Mouse (Mus musculus): Measurements from ENCODE around the gene Zmat5. TPM values are rescaled to one million over a fixed set of nuclear protein-coding genes. Genes with fewer than 3 reads are reported as not detected.

The Zmat5 gene
- total RNA-seq (2021), result 10 to 100 TPM; 31.1 to 33.9 TPM
- long read RNA-seq, experiment 1, transcript Zmat5-201 (6 exons, 792 nt), result major isoform, 5 of 13 reads
- long read RNA-seq, experiment 1, partial matches to known transcripts, result 1 of 13 reads
- long read RNA-seq, experiment 1, other reads (novel, unspliced or antisense), result 7 of 13 reads
- long read RNA-seq, experiment 2, partial matches to known transcripts, result 0 of 11 reads
- long read RNA-seq, experiment 2, other reads (novel, unspliced or antisense), result 9 of 11 reads

DNA sequence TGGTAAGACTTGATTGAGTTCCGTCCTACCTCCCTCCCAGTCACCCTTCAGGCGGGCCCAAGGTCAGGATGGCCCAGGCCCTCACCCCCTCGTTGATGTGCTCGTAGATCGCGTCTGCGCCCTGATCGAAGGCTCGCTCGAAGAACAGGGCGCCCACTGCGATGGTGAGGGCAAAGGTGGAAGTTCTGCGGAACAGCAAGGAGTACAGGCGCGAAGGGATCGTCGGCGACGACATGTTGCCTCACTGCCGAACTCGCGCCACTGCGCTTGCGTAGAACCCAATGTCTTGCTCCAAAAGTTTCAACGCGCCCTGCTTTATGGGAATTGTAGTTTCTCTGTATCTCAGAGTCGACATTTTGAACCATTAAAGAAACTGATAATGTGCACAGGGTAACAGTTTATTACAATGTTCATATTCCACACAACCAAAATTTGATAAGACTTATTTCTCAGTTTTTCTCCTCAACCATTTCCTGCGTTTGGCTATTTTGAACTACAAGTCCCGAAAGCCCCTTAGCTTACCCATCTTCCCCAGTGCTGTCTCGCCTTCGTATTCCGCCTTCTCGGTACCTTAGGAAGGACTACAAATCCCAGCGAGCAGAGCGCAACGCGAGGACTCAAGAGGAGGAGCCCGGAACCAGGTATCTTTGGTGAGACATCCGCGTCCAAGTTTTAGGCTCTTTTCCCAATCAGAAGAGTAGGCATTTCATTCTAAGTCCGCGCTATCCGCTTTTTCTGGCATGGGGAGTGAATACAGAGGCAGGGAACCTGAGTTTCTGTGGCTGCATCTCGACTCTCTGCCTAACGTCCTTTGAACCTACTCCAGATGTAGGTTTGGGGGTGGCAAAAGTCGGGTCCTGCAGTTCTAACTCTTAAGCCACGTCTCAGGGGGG, at the start of gene Zmat5, which contains the start of gene Uqcr10:
TSS of gene Zmat5 (plus strand) at position 607 of the 893 bp plus-strand sequence.
TSS of gene Uqcr10 (minus strand) at position 271 of the 893 bp plus-strand sequence.
- TF ChIP-seq CTCF (IDR thresholded peaks at IDR 0.05), result no peak; the same call in none of the 2 replicates
- H3K4me3 ChIP-seq, result peak within 1 kb of the TSS; percentile 95
- intact Hi-C loops (cut with DNase I), result loop anchor here (5.0 kb wide), 2 partner anchors 112 to 207 kb away; partner anchors contain the start of gene Mtmr3
- peak; percentile 87 to 89 for DNase-seq (ENCODE audit: extremely low spot score in 1 of 2, low spot score in 2 of 2)
- H3K27ac ChIP-seq, result peak within 1 kb of the TSS; percentile 96

DNA sequence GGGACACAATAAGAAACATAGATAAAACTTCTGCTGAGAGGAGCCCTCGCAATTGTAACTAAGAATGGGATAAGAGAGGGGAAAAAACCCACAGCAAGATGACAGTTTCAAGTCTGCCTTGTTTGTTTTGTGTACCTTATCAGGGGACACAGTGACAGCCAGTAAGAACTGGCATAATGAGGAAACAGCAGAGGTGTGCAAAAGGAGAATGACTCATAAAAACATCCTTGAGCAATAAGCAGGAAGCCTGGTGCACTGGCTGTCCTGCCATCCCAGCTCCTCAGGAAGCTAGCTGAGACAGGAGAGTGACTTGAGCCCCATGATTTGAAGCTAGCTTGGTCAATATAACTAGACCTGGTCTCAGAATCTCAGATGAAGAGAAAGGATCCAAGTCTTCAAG, 44.7 kb upstream of the Zmat5 start:
- TF ChIP-seq CTCF (IDR thresholded peaks at IDR 0.05), result no peak
- no peak for DNase-seq (ENCODE audit: extremely low spot score in 1 of 2, low spot score in 2 of 2)
- Histone ChIP-seq H3K4me3 (no peak overlapping the region), H3K27ac (no peak overlapping the region)
- intact Hi-C loops (cut with DNase I), result no loop called here

DNA sequence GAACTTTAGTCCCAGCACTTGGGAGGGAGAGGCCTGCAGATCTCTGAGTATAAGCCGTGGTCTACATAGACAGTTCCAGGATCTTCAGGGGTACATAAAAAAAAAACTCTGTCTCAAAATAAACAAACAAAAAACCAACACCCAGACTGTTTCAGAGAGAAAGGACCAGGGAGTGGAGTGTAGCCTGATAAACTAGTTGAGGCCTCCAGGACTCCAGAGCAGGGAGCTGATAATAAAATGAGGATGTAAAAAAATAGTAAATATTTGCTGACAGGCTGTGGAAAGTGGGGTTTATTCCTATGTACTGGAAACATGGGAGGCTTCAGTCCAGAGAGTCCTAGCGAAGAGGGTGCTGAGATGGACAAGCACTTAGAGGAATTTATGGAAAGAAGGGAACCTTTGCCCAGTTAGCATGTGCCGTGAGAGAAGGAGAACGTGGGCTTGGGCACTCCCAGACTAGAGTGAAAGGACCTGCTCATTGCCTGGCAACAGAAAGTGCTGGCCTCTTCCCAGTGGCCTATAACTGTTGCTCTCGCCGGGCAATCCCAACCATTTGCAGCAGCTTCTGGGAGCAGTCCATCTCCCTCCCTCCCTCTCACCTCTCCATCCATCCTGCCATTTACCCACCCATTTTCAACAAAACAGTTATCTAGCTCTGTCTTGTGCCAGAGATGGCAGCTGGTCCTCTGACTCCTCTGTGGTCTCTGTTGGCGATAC, 44.0 kb upstream of the Zmat5 start:
- no peak for DNase-seq (ENCODE audit: extremely low spot score in 1 of 2, low spot score in 2 of 2)
- TF ChIP-seq CTCF (IDR thresholded peaks at IDR 0.05), result no peak
- H3K4me3 ChIP-seq, result no peak overlapping the region
- H3K27ac ChIP-seq, result peak overlapping the region; percentile 42; the same call in 1 of the 2 replicates
- intact Hi-C loops (cut with DNase I), result no loop called here

DNA sequence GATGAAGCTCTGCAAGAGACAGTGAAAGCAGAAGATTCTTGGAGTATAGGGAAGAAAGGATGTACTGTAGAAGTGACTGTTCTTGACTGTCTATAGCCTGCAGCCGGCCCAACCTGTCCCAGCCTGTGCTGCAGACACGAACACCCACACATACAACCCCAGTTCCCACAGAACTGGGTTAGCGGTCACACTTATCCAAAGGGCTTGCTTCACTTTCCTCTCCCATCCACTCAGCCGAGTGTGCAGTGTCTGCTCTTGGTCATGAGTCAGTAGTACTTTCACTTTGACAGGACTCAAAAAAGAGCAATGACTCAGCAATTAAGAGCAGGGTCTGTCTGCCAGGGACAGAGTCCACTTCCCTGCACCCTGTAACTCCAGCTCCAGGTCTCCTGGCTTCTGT, 43.2 kb upstream of the Zmat5 start:
- DNase-seq (ENCODE audit: extremely low spot score in 1 of 2, low spot score in 2 of 2), result no peak
- intact Hi-C loops (cut with DNase I), result no loop called here
- H3K4me3 ChIP-seq, result no peak overlapping the region
- no peak for TF ChIP-seq CTCF (IDR thresholded peaks at IDR 0.05)
- peak overlapping the region; percentile 42 for H3K27ac ChIP-seq

GRCm38 (mm10) chr11:4661871-4662495, 42.5 kb upstream of the Zmat5 start:
- H3K27ac ChIP-seq, result peak overlapping the region; percentile 42
- no peak overlapping the region for H3K4me3 ChIP-seq
- DNase-seq (ENCODE audit: extremely low spot score in 1 of 2, low spot score in 2 of 2), result no peak
- intact Hi-C loops (cut with DNase I), result no loop called here
- no peak for TF ChIP-seq CTCF (IDR thresholded peaks at IDR 0.05)

DNA sequence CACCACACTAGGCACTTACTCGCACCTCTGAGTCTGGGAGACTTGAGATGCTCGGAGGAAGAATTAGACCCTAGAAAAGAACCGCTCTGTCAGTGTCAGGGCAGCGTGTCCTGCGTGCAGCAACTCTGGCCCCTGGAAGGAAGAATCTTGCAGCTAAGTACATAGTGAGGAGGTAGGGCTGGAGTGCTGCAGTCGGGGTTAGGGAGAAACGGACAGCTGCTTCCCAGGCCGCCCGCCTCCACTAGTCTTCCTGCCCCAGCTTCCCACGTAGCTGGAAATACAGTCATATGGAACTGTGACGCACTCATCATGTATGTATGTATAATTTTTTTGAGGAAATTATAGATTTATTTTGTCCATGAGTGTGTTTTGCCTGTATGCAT, 42.0 kb upstream of the Zmat5 start:
- no peak overlapping the region; the same call in 1 of the 2 replicates for H3K27ac ChIP-seq
- no peak for DNase-seq (ENCODE audit: extremely low spot score in 1 of 2, low spot score in 2 of 2)
- intact Hi-C loops (cut with DNase I), result no loop called here
- H3K4me3 ChIP-seq, result no peak overlapping the region
- no peak for TF ChIP-seq CTCF (IDR thresholded peaks at IDR 0.05)

GRCm38 (mm10) chr11:4671736-4672135, 32.7 kb upstream of the Zmat5 start:
- Histone ChIP-seq H3K27ac (no peak overlapping the region), H3K4me3 (no peak overlapping the region)
- no peak for TF ChIP-seq CTCF (IDR thresholded peaks at IDR 0.05)
- intact Hi-C loops (cut with DNase I), result no loop called here
- DNase-seq (ENCODE audit: extremely low spot score in 1 of 2, low spot score in 2 of 2), result no peak

DNA sequence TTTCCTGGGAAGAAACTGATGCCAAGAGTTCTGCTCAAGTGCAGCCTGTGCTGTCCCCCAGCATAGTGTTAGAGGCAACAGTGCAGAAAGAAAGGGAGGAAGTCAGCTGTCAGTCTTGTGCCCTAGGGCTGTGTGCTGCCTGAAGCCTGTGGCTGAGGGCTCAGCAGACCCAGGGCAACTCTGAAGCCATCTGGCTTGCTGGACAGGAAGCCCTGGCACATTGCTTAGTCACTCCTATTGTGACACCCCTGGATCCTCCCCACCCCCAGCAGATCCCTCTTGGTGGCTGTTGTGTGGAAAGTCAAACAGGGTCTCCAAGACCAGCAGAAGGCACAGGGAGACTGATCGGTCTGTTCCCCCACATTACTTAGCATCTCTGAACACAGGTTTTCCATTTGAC, 29.9 kb upstream of the Zmat5 start:
- intact Hi-C loops (cut with DNase I), result no loop called here
- no peak for TF ChIP-seq CTCF (IDR thresholded peaks at IDR 0.05)
- Histone ChIP-seq H3K4me3 (no peak overlapping the region), H3K27ac (no peak overlapping the region)
- DNase-seq (ENCODE audit: extremely low spot score in 1 of 2, low spot score in 2 of 2), result no peak

GRCm38 (mm10) chr11:4675126-4675562, 29.3 kb upstream of the Zmat5 start:
- H3K27ac ChIP-seq, result no peak overlapping the region
- H3K4me3 ChIP-seq, result no peak overlapping the region
- intact Hi-C loops (cut with DNase I), result no loop called here
- no peak for TF ChIP-seq CTCF (IDR thresholded peaks at IDR 0.05)
- DNase-seq (ENCODE audit: extremely low spot score in 1 of 2, low spot score in 2 of 2), result no peak

- no peak overlapping the region for H3K27ac ChIP-seq
- H3K4me3 ChIP-seq, result no peak overlapping the region
- DNase-seq (ENCODE audit: extremely low spot score in 1 of 2, low spot score in 2 of 2), result no peak
- TF ChIP-seq CTCF (IDR thresholded peaks at IDR 0.05), result no peak
- intact Hi-C loops (cut with DNase I), result no loop called here
Observed at GRCm38 (mm10) chr11:4675693-4676092, 28.8 kb upstream of the Zmat5 start.

DNA sequence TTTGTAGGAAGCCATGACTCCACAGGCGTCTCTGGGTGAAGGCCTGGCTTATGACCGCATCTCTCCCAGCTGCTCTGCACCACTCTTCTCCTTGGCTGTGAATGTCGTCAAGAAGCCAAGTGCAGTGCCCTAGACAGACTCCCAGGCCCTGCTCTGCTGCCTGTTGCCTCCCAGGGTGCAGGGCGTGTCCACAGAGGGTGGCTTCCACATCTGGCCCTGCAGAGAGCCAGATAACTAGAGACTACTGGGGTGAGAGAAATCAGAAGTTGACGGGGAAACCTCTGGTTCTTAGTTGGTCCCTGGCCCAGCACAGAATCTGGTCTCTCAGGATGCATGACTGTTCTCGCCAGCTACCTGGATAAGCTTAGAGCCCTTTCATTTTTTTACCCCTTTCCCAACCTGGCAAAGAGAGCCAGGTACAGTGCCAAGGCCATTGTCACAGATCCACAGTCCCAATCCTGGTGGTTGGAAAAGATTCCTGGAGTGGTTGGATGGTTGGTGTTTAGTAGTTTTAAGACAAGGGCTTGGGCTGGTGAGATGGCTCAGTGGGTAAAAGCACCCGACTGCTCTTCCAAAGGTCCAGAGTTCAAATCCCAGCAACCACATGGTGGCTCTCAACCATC, 27.1 kb upstream of the Zmat5 start:
- H3K27ac ChIP-seq, result no peak overlapping the region; the same call in 1 of the 2 replicates
- DNase-seq (ENCODE audit: extremely low spot score in 1 of 2, low spot score in 2 of 2), result no peak
- H3K4me3 ChIP-seq, result no peak overlapping the region
- intact Hi-C loops (cut with DNase I), result no loop called here
- no peak for TF ChIP-seq CTCF (IDR thresholded peaks at IDR 0.05)
